Mouse (Mus musculus): ENCODE results near the gene Dis3l. TPM values are rescaled to one million over a fixed set of nuclear protein-coding genes. Genes with fewer than 3 reads are reported as not detected.

Gene Dis3l
- 15.5 TPM for polyA plus RNA-seq (2015; fragmentation: Illumina TruSeq; extraction: RNeasy Lipid Tissue Mini Kit (QIAGEN cat#74804); ENCODE audit: insufficient read depth, low replicate concordance)

GRCm38 (mm10) chr9:64341254-64341566 is at the start of gene Dis3l:
Gene Dis3l (minus strand): TSS chr9:64341288.

DNA sequence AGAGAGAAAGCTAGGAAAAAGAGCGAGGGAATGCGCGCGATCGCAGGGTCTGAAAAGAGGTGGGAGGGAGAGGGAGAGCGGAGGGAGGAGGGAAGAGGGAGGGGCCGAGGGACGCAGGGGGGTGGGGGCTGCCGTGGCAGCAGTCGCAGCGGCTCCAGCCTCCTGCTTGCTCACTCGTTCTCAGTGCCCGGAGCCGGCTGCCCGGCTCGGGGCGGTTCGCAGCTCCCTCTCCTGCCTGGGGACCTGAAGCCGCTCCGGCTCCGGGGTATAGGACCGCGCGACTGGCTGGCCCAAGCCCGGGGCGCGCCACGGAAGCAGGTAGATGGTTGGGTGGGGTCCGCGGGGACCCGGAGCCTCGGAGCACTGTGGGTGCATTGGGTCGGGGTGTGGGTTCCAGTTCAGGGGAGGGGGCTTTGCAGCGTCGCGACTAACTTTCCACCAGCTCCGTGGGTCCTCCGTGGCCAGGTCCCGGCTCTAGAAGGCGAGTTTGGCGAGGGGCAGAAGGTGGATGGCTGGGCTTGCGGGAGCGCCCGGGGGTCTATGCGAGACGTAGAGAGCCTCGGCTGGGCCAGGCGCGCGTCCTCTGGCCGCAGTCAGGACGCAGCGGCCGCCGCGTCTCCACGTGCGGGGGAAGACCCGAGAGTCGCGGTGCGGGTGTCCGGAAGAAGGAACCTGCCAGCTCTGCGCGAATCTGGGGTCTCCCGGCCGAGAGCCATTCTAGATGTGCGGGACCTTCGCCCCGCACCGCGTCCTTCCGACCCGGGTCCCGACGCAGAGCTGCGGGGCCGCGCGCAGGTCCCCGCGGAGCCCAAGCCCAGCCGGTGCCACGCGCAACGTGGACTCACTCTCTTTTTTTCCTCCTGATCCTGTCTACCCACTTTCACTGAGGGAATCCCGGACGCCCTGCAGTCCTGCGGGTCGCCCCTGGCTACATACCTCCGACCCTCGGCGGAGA is 44.7 kb upstream of the Dis3l start, which contains the start of gene Megf11:
Gene Megf11, plus strand, starts transcription at position 116 of the 955 bp plus-strand sequence.

DNA sequence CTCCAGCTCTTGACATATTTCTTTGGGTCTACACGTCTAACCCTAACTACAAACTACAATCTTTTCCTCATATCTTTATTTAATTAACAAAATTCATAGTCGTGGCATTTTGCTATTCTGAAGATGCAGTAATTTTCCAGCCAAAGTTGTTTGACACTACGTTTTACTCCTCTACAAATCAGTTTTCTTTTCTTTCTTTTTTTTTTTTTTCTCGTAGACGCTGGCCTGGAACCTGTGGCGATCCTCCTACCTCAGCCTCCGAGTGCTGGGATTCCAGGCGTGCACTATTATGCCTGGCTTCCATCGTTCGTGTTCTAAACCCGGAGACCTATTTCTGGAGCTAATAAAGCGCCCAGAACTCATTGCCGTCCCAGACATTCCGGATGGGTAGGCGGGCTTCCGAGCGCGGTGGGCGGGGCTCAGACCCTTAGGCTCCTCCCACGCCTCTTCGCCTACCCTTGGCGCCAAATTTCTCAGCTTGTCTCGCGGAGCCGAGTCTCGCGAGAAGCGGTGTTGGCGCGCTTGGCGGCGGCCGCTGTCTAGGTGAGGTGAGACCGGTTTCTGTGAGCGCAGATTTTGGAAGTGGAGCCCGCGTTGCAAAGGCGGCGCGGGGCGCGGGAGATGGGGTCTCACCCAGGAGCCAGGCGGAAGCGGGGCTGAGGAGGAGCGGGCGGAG is 59.8 kb downstream of the Dis3l start, which contains the start of gene Tipin:
Gene Tipin, plus strand, starts transcription at position 477 of the 676 bp plus-strand sequence.

Other genes with a start within 250 kb of the Dis3l start
- not detected for gene Lctl, start 224.1 kb downstream of the Dis3l start, polyA plus RNA-seq (2015; fragmentation: Illumina TruSeq; extraction: RNeasy Lipid Tissue Mini Kit (QIAGEN cat#74804); ENCODE audit: insufficient read depth, low replicate concordance)
- 12.0 TPM for gene Zwilch, start 168.2 kb downstream of the Dis3l start, polyA plus RNA-seq (2015; fragmentation: Illumina TruSeq; extraction: RNeasy Lipid Tissue Mini Kit (QIAGEN cat#74804); ENCODE audit: insufficient read depth, low replicate concordance)
- 2,557 TPM for gene Rpl4, start 167.9 kb downstream of the Dis3l start, polyA plus RNA-seq (2015; fragmentation: Illumina TruSeq; extraction: RNeasy Lipid Tissue Mini Kit (QIAGEN cat#74804); ENCODE audit: insufficient read depth, low replicate concordance)
- 52.9 TPM for gene Snapc5, start 162.0 kb downstream of the Dis3l start, polyA plus RNA-seq (2015; fragmentation: Illumina TruSeq; extraction: RNeasy Lipid Tissue Mini Kit (QIAGEN cat#74804); ENCODE audit: insufficient read depth, low replicate concordance)
- 0.28 TPM for gene Uchl4, start 106.1 kb downstream of the Dis3l start, polyA plus RNA-seq (2015; fragmentation: Illumina TruSeq; extraction: RNeasy Lipid Tissue Mini Kit (QIAGEN cat#74804); ENCODE audit: insufficient read depth, low replicate concordance)
- gene Map2k1, start 87.7 kb downstream of the Dis3l start, polyA plus RNA-seq (2015; fragmentation: Illumina TruSeq; extraction: RNeasy Lipid Tissue Mini Kit (QIAGEN cat#74804); ENCODE audit: insufficient read depth, low replicate concordance) = 104 TPM
- gene Tipin, start 59.7 kb downstream of the Dis3l start, polyA plus RNA-seq (2015; fragmentation: Illumina TruSeq; extraction: RNeasy Lipid Tissue Mini Kit (QIAGEN cat#74804); ENCODE audit: insufficient read depth, low replicate concordance) = 71.4 TPM
- 0.41 TPM for gene Megf11, start 44.3 kb upstream of the Dis3l start, polyA plus RNA-seq (2015; fragmentation: Illumina TruSeq; extraction: RNeasy Lipid Tissue Mini Kit (QIAGEN cat#74804); ENCODE audit: insufficient read depth, low replicate concordance)

Measured in spleen, adult 10 weeks (tissue).